Mouse (Mus musculus) thymus, adult 2 months (tissue): ENCODE measurements around the gene Mtf1. TPM values are rescaled to one million over a fixed set of nuclear protein-coding genes. Genes with fewer than 3 reads are reported as not detected.

Experiments used
- DNase-seq: peaks from one replicate; pipeline ENCODE4 v3.0.0; 2021
- H3K27ac ChIP-seq: fragments of 200-500 bp; 2 replicates; pipeline ENCODE4 v1.5.1; 2012; ENCODE audit warnings: low read length, control low read depth; ENCODE audit not compliant: control insufficient read depth, insufficient read depth
- H3K27me3 ChIP-seq: fragments of 200-500 bp; 2 replicates; pipeline ENCODE4 v1.6.1; 2012; ENCODE audit warnings: mild to moderate bottlenecking, low read length, moderate library complexity, mixed read lengths; ENCODE audit not compliant: control insufficient read depth, insufficient read depth
- H3K36me3 ChIP-seq: fragments of 200-500 bp; 2 replicates; pipeline ENCODE4 v1.6.1; 2012; ENCODE audit warnings: mild to moderate bottlenecking, low read length, moderate library complexity; ENCODE audit not compliant: control insufficient read depth, insufficient read depth
- H3K4me1 ChIP-seq: fragments of 200-500 bp; replicated peaks from 2 replicates; pipeline ENCODE4 v1.6.1; 2012; ENCODE audit warnings: low read length; ENCODE audit not compliant: control insufficient read depth, insufficient read depth
- H3K4me3 ChIP-seq: fragments of 200-500 bp; 2 replicates; pipeline ENCODE4 v1.5.1; 2012; ENCODE audit warnings: mild to moderate bottlenecking, low read length, control low read depth, moderate library complexity; ENCODE audit not compliant: control insufficient read depth, insufficient read depth
- CTCF ChIP-seq: fragments of 200-500 bp; IDR thresholded peaks from 2 replicates; pipeline ENCODE4 v1.5.1; 2012; ENCODE audit warnings: mild to moderate bottlenecking, control low read depth, low read length, moderate library complexity, borderline replicate concordance; ENCODE audit not compliant: control insufficient read depth, poor library complexity, insufficient read depth; ENCODE audit errors: extremely low read depth
- POLR2A ChIP-seq: fragments of 200-500 bp; IDR thresholded peaks from 2 replicates; pipeline ENCODE4 v1.6.1; 2012; ENCODE audit warnings: mild to moderate bottlenecking, low read length, control low read depth, moderate library complexity; ENCODE audit not compliant: control insufficient read depth, poor library complexity, insufficient read depth; ENCODE audit errors: extremely low read depth
- WGBS: fragments of 180-500 bp; shearing (Covaris S2); methylation state at CpG from one replicate; pipeline ENCODE4 v1.1.7; 2018; 5-methylcytosine and 5-hydroxymethylcytosine counted together
- polyA plus RNA-seq: library from polyadenylated mRNA; depleted of rRNA; stranded (reverse); fragments of >200 nt; gene quantifications from 2 replicates; pipeline ENCODE4 v1.2.3, GENCODE M21; 2012

Gene Mtf1
- polyA plus RNA-seq, 1 experiment: 10.4 TPM

GRCm38 (mm10) chr4:124796913-124797312 lies 5.0 kb upstream of the Mtf1 start:
- DNase-seq: no peak
- Histone ChIP-seq H3K4me1 (0 out of 2 replicates have a peak, but pooled peaks cover 2% of the 10 kb centered on the region), H3K4me3 (no peak overlapping the region), H3K36me3 (peaks cover 21% of the 10 kb centered on the region), H3K27me3 (no peaks in the 10 kb centered on the region), H3K27ac (no peak overlapping the region)
- 97% methylated on average over 2 of the region's 2 CpGs for WGBS
- TF ChIP-seq CTCF (no peak), POLR2A (no peak)

GRCm38 (mm10) chr4:124802309-124803260 lies 681 bp downstream of the Mtf1 start:
- peaks cover 7% of the 10 kb centered on the region for H3K4me1 ChIP-seq
- TF ChIP-seq POLR2A (peak; percentile 82), CTCF (no peak)
- under 1% methylated on average over 52 of the region's 53 CpGs for WGBS
- DNase-seq: peak; percentile 97
- peak overlapping the region; percentile 60 for H3K27ac ChIP-seq
- H3K4me3 ChIP-seq: peak overlapping the region; percentile 58
- peaks cover 18% of the 10 kb centered on the region for H3K36me3 ChIP-seq
- no peaks in the 10 kb centered on the region for H3K27me3 ChIP-seq

GRCm38 (mm10) chr4:124803406-124803805 lies 1.5 kb downstream of the Mtf1 start:
- Histone ChIP-seq H3K27me3 (no peaks in the 10 kb centered on the region), H3K36me3 (peaks cover 14% of the 10 kb centered on the region; the same call in 1 of the 2 replicates), H3K4me3 (no peak overlapping the region), H3K4me1 (peaks cover 7% of the 10 kb centered on the region), H3K27ac (no peak overlapping the region)
- no peak for DNase-seq
- WGBS: 64% methylated on average over 6 of the region's 6 CpGs
- TF ChIP-seq POLR2A (no peak), CTCF (no peak)

- TF ChIP-seq POLR2A (no peak), CTCF (no peak)
- Histone ChIP-seq H3K4me3 (no peak overlapping the region), H3K27ac (no peak overlapping the region), H3K36me3 (peaks cover 14% of the 10 kb centered on the region; the same call in 1 of the 2 replicates), H3K27me3 (no peaks in the 10 kb centered on the region), H3K4me1 (peaks cover 1% of the 10 kb centered on the region; the same call in 1 of the 2 replicates)
- no peak for DNase-seq
- 92% methylated on average over 5 of the region's 5 CpGs for WGBS
Measured at GRCm38 (mm10) chr4:124808511-124808910, 6.6 kb downstream of the Mtf1 start.

- Histone ChIP-seq H3K27me3 (no peaks in the 10 kb centered on the region), H3K36me3 (peaks cover 14% of the 10 kb centered on the region; the same call in 1 of the 2 replicates), H3K27ac (no peak overlapping the region), H3K4me3 (no peak overlapping the region), H3K4me1 (no peaks in the 10 kb centered on the region)
- TF ChIP-seq CTCF (no peak), POLR2A (no peak)
- WGBS: 91% methylated on average over 9 of the region's 9 CpGs
- DNase-seq: no peak
Measured at GRCm38 (mm10) chr4:124809136-124809883, 7.4 kb downstream of the Mtf1 start.

DNA sequence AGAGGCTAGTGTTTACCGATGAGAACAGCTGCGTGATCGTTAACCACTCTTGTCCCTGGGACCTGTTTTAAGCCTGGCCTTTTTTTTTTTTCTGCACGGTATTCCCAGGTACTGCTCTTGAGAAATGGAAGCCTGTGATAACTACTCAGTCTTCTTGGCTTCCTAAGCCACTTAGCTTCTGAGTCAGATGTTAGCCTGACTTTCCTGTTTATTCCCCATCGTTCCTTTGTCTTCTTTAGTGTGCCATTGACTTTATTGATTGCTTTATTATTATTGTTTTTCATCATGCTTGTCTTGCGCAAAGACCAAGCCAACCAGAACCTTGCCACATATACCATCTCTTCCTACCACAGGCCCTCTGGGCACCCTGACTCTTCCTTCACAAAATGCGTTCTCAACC lies 8.2 kb downstream of the Mtf1 start:
- Histone ChIP-seq H3K27ac (no peak overlapping the region), H3K4me3 (no peak overlapping the region), H3K36me3 (peaks cover 8% of the 10 kb centered on the region; the same call in 1 of the 2 replicates), H3K27me3 (no peaks in the 10 kb centered on the region), H3K4me1 (no peaks in the 10 kb centered on the region)
- TF ChIP-seq CTCF (no peak), POLR2A (no peak)
- DNase-seq: no peak
- 93% methylated on average over 7 of the region's 7 CpGs for WGBS
